10 mouse cellular contexts compared by ENCODE assay signal in the genomic region with DNA sequence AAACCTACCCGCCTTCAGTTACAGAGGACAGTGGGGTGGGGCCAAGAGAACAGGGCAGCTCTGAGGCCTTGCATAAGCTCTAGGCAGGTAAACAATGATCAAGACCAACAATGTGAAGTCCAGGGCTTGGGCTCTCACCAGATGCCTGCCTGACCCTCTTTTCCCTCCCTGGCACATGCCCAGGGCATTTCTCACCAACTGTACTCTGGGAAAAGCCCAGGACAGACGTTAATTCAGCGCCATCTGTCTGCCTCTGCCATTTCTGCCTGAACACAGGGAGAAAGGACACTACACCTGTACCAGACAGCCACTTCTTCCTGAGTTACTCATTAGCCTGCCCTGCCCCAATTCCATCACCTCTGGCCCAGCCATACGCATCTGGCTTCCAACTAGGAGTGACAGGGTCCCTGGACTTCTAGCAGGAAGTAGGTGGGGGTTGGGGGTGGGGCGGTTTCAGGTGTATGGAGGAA. TPM values are rescaled to one million over a fixed set of nuclear protein-coding genes. Genes with fewer than 3 reads are reported as not detected.
A peak's percentile ranks its signal among the peaks of the same experiment; 100 is the strongest.
DNase-seq lines count a peak whose midpoint lies in the region; ATAC-seq and TF ChIP-seq lines count a peak whose summit lies in the region.
"Had no signal": no experiment of that assay in that cellular context is flagged by ENCODE, and none has a peak within 500 bp of the region (broad histone marks: within the 10 kb centered on the region; RNA-seq: fewer than 3 reads in every experiment).

No protein-coding gene starts in this region.

- H3K4me3 ChIP-seq in ES-Bruce4 (ENCODE audit: low read depth, low read length), result peak overlapping the region; percentile 10
- H3K4me3 ChIP-seq in cerebellum, adult 2 months (replicated peaks; ENCODE audit: insufficient read depth, low read depth, low read length), result no peak overlapping the region
- H3K4me3 ChIP-seq in lung, adult 2 months (replicated peaks; ENCODE audit: extremely low read depth, low read depth, low read length), result no peak overlapping the region
- no peak overlapping the region for H3K4me3 ChIP-seq in hindbrain, embryonic 14.5 days (replicated peaks; ENCODE audit: low read length)

- no peak overlapping the region; the same call in 1 of the 2 replicates for H3K9ac ChIP-seq in ES-Bruce4 (ENCODE audit: low read depth, poor library complexity, severe bottlenecking)
- no peak overlapping the region for H3K9ac ChIP-seq in hindbrain, embryonic 14.5 days

- H3K4me2 ChIP-seq in hindbrain, embryonic 14.5 days (replicated peaks), result no peak overlapping the region

- no peaks in the 10 kb centered on the region for H3K9me3 ChIP-seq in ES-Bruce4 (replicated peaks; ENCODE audit: control insufficient read depth, insufficient read depth, low read length, poor library complexity, severe bottlenecking)
- H3K9me3 ChIP-seq in hindbrain, embryonic 14.5 days (ENCODE audit: control insufficient read depth, low read length), result no peaks in the 10 kb centered on the region

- peak overlapping the region; percentile 60 for H3K27ac ChIP-seq in ES-Bruce4 (ENCODE audit: insufficient read depth, low read length)
- no peak overlapping the region for H3K27ac ChIP-seq in cerebellum, adult 2 months (ENCODE audit: insufficient read depth, low read length)
- no peak overlapping the region for H3K27ac ChIP-seq in hindbrain, embryonic 14.5 days

- ATAC-seq in hindbrain, embryonic 14.5 days (ENCODE audit: low FRiP score), result no peak

- no peak for TF ChIP-seq EP300 in ES-Bruce4 (IDR thresholded peaks at IDR 0.05; ENCODE audit: insufficient read depth, low read depth, low read length)

- H3K36me3 ChIP-seq in ES-Bruce4 (ENCODE audit: control insufficient read depth, insufficient read depth, low read length, poor library complexity, severe bottlenecking), result peaks cover 3% of the 10 kb centered on the region; the same call in 1 of the 2 replicates
- H3K36me3 ChIP-seq in hindbrain, embryonic 14.5 days (replicated peaks; ENCODE audit: control insufficient read depth, insufficient read depth), result no peaks in the 10 kb centered on the region

- 40% methylated on average over 5 of the region's 5 CpGs for WGBS in cerebellum, adult 2 months
- 44% methylated on average over 5 of the region's 5 CpGs for WGBS in lung, adult 2 months
- WGBS in hindbrain, embryonic 14.5 days, result 56% methylated on average over 5 of the region's 5 CpGs

- TF ChIP-seq CTCF in ES-Bruce4 (IDR thresholded peaks at IDR 0.05; ENCODE audit: low read depth, low read length), result peak; percentile 12
- no peak for TF ChIP-seq CTCF in cerebellum, adult 2 months (IDR thresholded peaks at IDR 0.05; ENCODE audit: borderline replicate concordance, insufficient read depth, low read depth, low read length)
- no peak for TF ChIP-seq CTCF in lung, adult 2 months (IDR thresholded peaks at IDR 0.05; ENCODE audit: insufficient read depth, low read length)

- no peak for TF ChIP-seq POLR2A in ES-Bruce4 (IDR thresholded peaks at IDR 0.05; ENCODE audit: insufficient read depth, low read length)
- TF ChIP-seq POLR2A in cerebellum, adult 2 months (IDR thresholded peaks at IDR 0.05; ENCODE audit: borderline replicate concordance, insufficient read depth, low read length), result no peak
- no peak for TF ChIP-seq POLR2A in lung, adult 2 months (IDR thresholded peaks at IDR 0.05; ENCODE audit: borderline replicate concordance, extremely low read depth, low read depth, low read length)

- peak; percentile 35 to 58 for DNase-seq in cerebellum, adult 2 months
- peak; percentile 85 for DNase-seq in kidney, adult 9 months
- DNase-seq in lung, adult 2 months, result peak; percentile 78
- DNase-seq in hindbrain, embryonic 14.5 days (ENCODE audit: low spot score), result no peak
- DNase-seq in gastrocnemius, adult 8-10 months (ENCODE audit: low spot score in 2 of 2), result no peak
- no peak for DNase-seq in embryo, embryonic 9.5 days (ENCODE audit: extremely low spot score)
- no peak for DNase-seq in thymus, postnatal 14 days

- H3K27me3 ChIP-seq in ES-Bruce4 (ENCODE audit: control insufficient read depth, insufficient read depth, low read length, poor library complexity, severe bottlenecking), result no peaks in the 10 kb centered on the region
- H3K27me3 ChIP-seq in cerebellum, adult 2 months (ENCODE audit: control insufficient read depth, insufficient read depth, low read length), result no peaks in the 10 kb centered on the region
- H3K27me3 ChIP-seq in hindbrain, embryonic 14.5 days (ENCODE audit: control insufficient read depth, insufficient read depth, low read length), result no peaks in the 10 kb centered on the region

- peaks cover 3% of the 10 kb centered on the region for H3K4me1 ChIP-seq in ES-Bruce4 (ENCODE audit: control insufficient read depth, insufficient read depth, low read length)
- H3K4me1 ChIP-seq in cerebellum, adult 2 months (ENCODE audit: control insufficient read depth, insufficient read depth, low read length), result no peaks in the 10 kb centered on the region
- 0 out of 2 replicates have a peak, but pooled peaks cover 2% of the 10 kb centered on the region for H3K4me1 ChIP-seq in lung, adult 2 months (ENCODE audit: control insufficient read depth, insufficient read depth, low read length)
- peaks cover 17% of the 10 kb centered on the region; the same call in 1 of the 2 replicates for H3K4me1 ChIP-seq in hindbrain, embryonic 14.5 days (replicated peaks; ENCODE audit: control insufficient read depth, insufficient read depth, low read length)

RNA-seq across cellular contexts. Expression of gene Cgn, which starts 2.8 kb away (rescaled TPM):
- 65.5 and 69.2 TPM in 2 replicates for polyA plus RNA-seq in ES-Bruce4 (2011; ENCODE audit: insufficient read depth, insufficient read length, low read depth, missing spikeins)
- 5.3 and 5.7 TPM in 2 replicates for polyA plus RNA-seq in cerebellum, adult 2 months (2012; rRNA removed)
- polyA plus RNA-seq in lung, adult 2 months (2012; rRNA removed), result 18.8 and 27.8 TPM in 2 replicates
- 8.8 and 9.8 TPM in 2 replicates for polyA plus RNA-seq in hindbrain, embryonic 14.5 days (2014; fragmentation: Nextera tagmentation; extraction: Ambion mirVana)
- total RNA-seq in gastrocnemius, adult 8-10 months (2022), result under 1 TPM in 2 of 4 experiments, not detected in 2; 0.07 to 0.13 TPM
- total RNA-seq: common myeloid progenitor, adult 5-6 weeks; neutrophil, adult 5-6 weeks had no signal

RNA-seq across cellular contexts. Expression of gene Pogz, which starts 53.9 kb away (rescaled TPM):
- polyA plus RNA-seq in ES-Bruce4 (2011; ENCODE audit: insufficient read depth, insufficient read length, low read depth, missing spikeins), result 89.2 and 92.6 TPM in 2 replicates
- polyA plus RNA-seq in cerebellum, adult 2 months (2012; rRNA removed), result 45.3 and 46.2 TPM in 2 replicates
- polyA plus RNA-seq in lung, adult 2 months (2012; rRNA removed), result 26.1 and 28.1 TPM in 2 replicates
- polyA plus RNA-seq in hindbrain, embryonic 14.5 days (2014; fragmentation: Nextera tagmentation; extraction: Ambion mirVana), result 23.8 and 24.1 TPM in 2 replicates
- total RNA-seq in gastrocnemius, adult 8-10 months (2022), result 10 to 100 TPM; 14.3 to 18.1 (median 16.1) TPM

Comparison
In these comparisons a context has a peak if more than half of its experiments do, and no peak if none do; other contexts are left out.
1. DNase-seq: peak in cerebellum, adult 2 months (2 of 2), kidney, adult 9 months (single experiment) and lung, adult 2 months (single experiment); none in hindbrain, embryonic 14.5 days (single experiment), gastrocnemius, adult 8-10 months (0 of 2), embryo, embryonic 9.5 days (single experiment) and thymus, postnatal 14 days (single experiment).